Mouse (Mus musculus) limb, embryonic 14.5 days (tissue): ENCODE data around the gene Rbfox3. TPM values are rescaled to one million over a fixed set of nuclear protein-coding genes. Genes with fewer than 3 reads are reported as not detected.

Experiments
- ATAC-seq: fragments of 200-750 bp; cut with Nextera tagmentation; 2 replicates; pipeline ENCODE4 v1.8.0; 2017; ENCODE audit warnings: low read depth, moderate number of reproducible peaks, moderate TSS enrichment; ENCODE audit not compliant: low FRiP score
- DNase-seq: peaks from one replicate; pipeline ENCODE4 v3.0.0-alpha.2; 2015; ENCODE audit warnings: low spot score
- H3K27ac ChIP-seq: fragments of 300-500 bp; sonication (generic); replicated peaks from 2 replicates; pipeline ENCODE4 v1.5.1; 2014; ENCODE audit warnings: low read depth, mild to moderate bottlenecking, low read length, moderate library complexity, mixed read lengths
- H3K27me3 ChIP-seq: fragments of 300-500 bp; sonication (generic); 2 replicates; pipeline ENCODE4 v1.6.1; 2014; ENCODE audit warnings: low read length, mixed read lengths; ENCODE audit not compliant: control insufficient read depth, insufficient read depth
- H3K36me3 ChIP-seq: fragments of 300-500 bp; sonication (generic); 2 replicates; pipeline ENCODE4 v1.6.1; 2014; ENCODE audit warnings: mild to moderate bottlenecking, low read length, moderate library complexity, mixed read lengths; ENCODE audit not compliant: control insufficient read depth, insufficient read depth
- H3K4me1 ChIP-seq: fragments of 300-500 bp; sonication (generic); 2 replicates; pipeline ENCODE4 v1.6.1; 2014; ENCODE audit warnings: antibody characterized with exemption, low read length, mixed read lengths; ENCODE audit not compliant: control insufficient read depth, insufficient read depth
- H3K4me2 ChIP-seq: fragments of 300-500 bp; sonication (generic); replicated peaks from 2 replicates; pipeline ENCODE4 v1.6.1; 2014; ENCODE audit warnings: low read depth, mild to moderate bottlenecking, low read length, moderate library complexity; ENCODE audit not compliant: severe bottlenecking
- H3K4me3 ChIP-seq: fragments of 300-500 bp; sonication (generic); replicated peaks from 2 replicates; pipeline ENCODE4 v1.5.1; 2014; ENCODE audit warnings: low read length
- H3K9ac ChIP-seq: fragments of 300-500 bp; sonication (generic); 2 replicates; pipeline ENCODE4 v1.6.1; 2014; ENCODE audit warnings: mild to moderate bottlenecking, low read depth, low read length, moderate library complexity; ENCODE audit not compliant: severe bottlenecking
- H3K9me3 ChIP-seq: fragments of 300-500 bp; sonication (generic); 2 replicates; pipeline ENCODE4 v1.6.1; 2016; ENCODE audit warnings: low read length; ENCODE audit not compliant: control insufficient read depth
- POLR2A ChIP-seq: fragments of 200-500 bp; IDR thresholded peaks from 2 replicates; pipeline ENCODE4 v1.8.0; 2012; ENCODE audit warnings: inconsistent platforms, mild to moderate bottlenecking, moderate library complexity, borderline replicate concordance; ENCODE audit not compliant: insufficient read depth, insufficient read length; ENCODE audit errors: extremely low read depth
- WGBS: fragments of 180-500 bp; shearing (Covaris S2); extraction: QIAGEN DNeasy Blood & Tissue Kit; methylation state at CpG from one replicate; pipeline ENCODE4 v1.1.7; 2014; 5-methylcytosine and 5-hydroxymethylcytosine counted together
- polyA plus RNA-seq, 2 experiments: library from polyadenylated mRNA; depleted of rRNA in 1 of 2; stranded (reverse) in 1 of 2; unstranded in 1 of 2; fragments of >200 nt; fragmentation: Nextera tagmentation in 1 of 2; extraction: Ambion mirVana in 1 of 2; gene quantifications; 2 replicates each; pipeline versions ENCODE4 v1.2.1 to v1.2.3; 2012 to 2014

Gene Rbfox3
- polyA plus RNA-seq, 2 experiments = 0.43 to 0.44 TPM

DNA sequence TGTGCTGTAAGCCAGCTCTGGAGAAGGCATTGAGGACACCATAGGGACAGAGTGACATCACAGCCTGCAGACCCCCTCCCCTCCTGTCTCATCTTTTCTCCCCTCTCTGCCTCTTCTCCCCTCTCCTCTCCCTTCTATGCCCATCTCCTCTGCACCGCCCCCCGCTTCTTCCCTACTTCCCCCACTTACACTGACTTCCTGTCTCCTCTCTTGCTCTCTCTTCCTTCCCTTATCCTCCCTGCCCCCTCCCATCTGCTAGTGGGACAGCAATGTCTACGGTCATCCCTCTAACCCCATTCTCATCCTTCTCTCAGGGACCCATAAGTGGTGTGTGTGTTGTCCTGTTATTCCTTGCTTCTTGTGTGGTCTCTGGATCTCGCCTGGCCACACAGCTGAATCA is 451.9 kb downstream of the Rbfox3 start:
- H3K27ac ChIP-seq = no peak overlapping the region
- ATAC-seq = no peak

DNA sequence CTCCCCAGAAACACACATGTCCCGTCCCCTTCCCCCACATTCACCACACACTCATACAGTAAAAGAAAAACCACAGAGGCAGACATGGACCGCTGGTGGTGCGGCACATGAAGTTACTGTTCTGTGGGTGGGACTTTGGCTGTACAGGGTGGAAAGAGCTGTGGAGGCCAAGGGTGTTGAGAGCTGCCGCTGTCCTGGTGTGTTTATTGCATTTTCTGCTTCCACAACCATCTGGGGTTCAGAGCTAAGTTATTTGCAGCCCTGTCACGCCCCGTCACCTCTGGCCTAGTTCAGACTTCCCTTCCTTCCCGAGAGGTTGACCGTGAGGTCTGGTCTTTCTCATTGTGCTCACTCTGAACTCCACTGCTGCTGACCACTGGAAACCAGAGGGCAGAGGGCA is 452.3 kb downstream of the Rbfox3 start:
- no peak overlapping the region for H3K27ac ChIP-seq
- no peak overlapping the region for H3K9ac ChIP-seq
- TF ChIP-seq POLR2A = no peak
- no peaks in the 10 kb centered on the region for H3K9me3 ChIP-seq
- WGBS = 25% methylated on average over 8 of the region's 8 CpGs
- no peak overlapping the region for H3K4me3 ChIP-seq
- H3K36me3 ChIP-seq = no peaks in the 10 kb centered on the region
- ATAC-seq (peak; percentile 60; the same call in 1 of the 2 replicates), DNase-seq (no peak)
- no peaks in the 10 kb centered on the region for H3K27me3 ChIP-seq
- H3K4me2 ChIP-seq = no peak overlapping the region
- no peaks in the 10 kb centered on the region for H3K4me1 ChIP-seq

More for the DNA sequence above, 451.9 kb downstream of the Rbfox3 start:
- no peaks in the 10 kb centered on the region for H3K36me3 ChIP-seq
- no peaks in the 10 kb centered on the region; the same call in 1 of the 2 replicates for H3K4me1 ChIP-seq
- H3K4me2 ChIP-seq = no peak overlapping the region
- no peak for DNase-seq
- H3K4me3 ChIP-seq = no peak overlapping the region
- 70% methylated on average over 4 of the region's 4 CpGs for WGBS
- no peaks in the 10 kb centered on the region for H3K9me3 ChIP-seq
- H3K9ac ChIP-seq = no peak overlapping the region
- TF ChIP-seq POLR2A = no peak
- H3K27me3 ChIP-seq = no peaks in the 10 kb centered on the region

DNA sequence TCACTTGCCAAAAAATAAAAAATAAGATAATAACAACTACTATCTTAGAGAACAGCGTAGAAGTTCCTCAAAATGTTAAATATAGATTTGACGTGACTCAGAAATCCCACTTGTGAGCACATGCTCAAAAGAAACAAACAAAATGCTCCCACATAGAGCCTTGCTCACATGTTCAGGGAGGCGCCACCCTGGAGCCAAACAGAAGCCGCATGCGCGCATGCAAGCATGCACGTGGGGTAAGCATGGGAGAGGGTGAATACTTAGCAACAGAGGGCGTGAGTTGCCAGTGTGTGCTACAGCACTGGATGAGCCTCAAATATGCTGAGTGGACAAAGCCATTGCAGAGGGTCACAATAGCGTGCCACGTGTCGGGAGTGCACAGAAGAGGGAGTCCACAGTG is 454.5 kb downstream of the Rbfox3 start:
- H3K27ac ChIP-seq = no peak overlapping the region
- WGBS = 79% methylated on average over 11 of the region's 11 CpGs
- no peak overlapping the region for H3K9ac ChIP-seq
- DNase-seq (no peak), ATAC-seq (no peak)
- no peaks in the 10 kb centered on the region for H3K27me3 ChIP-seq
- no peaks in the 10 kb centered on the region for H3K36me3 ChIP-seq
- no peaks in the 10 kb centered on the region for H3K4me1 ChIP-seq
- TF ChIP-seq POLR2A = no peak
- H3K4me2 ChIP-seq = no peak overlapping the region
- H3K9me3 ChIP-seq = no peaks in the 10 kb centered on the region
- H3K4me3 ChIP-seq = no peak overlapping the region

DNA sequence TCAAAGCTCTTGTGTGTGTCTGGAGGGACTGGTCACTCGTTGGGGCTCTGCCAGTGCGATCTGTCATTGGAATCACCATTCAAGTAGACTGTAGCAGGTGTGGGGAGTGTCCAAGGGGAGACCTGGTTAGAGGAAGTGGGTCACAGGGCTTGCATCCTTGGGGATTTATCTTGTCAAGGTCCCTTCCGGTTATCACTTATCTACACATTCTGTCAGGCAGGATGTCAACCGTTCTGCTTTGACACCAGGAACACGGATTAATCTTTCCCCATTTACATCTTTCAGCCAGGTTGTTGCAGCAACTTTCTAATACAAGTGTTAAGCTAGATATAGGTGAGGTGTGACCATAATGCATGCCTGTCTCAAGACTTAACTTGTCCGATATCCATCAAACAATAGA is 455.6 kb downstream of the Rbfox3 start:
- H3K4me1 ChIP-seq = no peaks in the 10 kb centered on the region

DNA sequence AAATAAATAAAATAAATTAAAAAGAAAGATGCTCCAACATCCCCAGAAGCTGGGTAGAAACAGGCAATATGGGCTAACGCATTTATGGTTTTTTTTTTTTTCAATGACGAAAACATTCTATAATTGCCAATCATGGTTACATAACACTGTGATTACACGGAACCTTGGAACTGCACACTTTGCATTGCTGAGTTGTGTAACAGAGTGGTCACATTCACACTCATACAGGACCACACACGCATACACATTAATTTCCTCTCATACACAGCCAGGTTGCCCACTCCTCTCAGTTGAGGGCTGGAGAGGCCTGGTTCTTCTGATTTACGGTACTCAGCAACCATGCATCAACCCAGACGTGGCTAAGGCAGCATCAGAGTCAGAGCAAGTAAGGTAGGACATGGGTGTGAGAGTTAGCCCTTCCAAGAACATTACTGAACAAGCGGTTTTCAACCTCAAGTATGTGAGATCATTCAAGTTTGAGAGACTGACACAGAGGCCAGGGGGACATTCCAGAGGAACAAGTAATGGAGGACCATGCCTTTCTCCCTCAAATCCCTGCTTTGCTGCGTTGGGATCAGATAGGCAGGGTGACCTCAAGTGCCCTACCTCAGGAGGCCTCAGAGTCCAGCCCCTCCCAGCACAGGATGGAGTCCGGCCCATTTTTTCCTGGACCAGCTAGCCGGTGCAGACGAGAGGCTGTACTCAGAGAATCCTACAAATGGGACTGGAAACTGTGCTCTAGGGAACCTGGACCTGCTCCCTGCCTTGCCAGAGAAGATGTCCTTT is 457.3 kb downstream of the Rbfox3 start:
- DNase-seq (no peak), ATAC-seq (no peak)

More for the DNA sequence above, 455.6 kb downstream of the Rbfox3 start:
- TF ChIP-seq POLR2A = no peak
- no peak overlapping the region for H3K27ac ChIP-seq
- ATAC-seq (no peak), DNase-seq (no peak)
- H3K4me2 ChIP-seq = no peak overlapping the region
- WGBS = 82% methylated on average over 6 of the region's 6 CpGs
- H3K9me3 ChIP-seq = no peaks in the 10 kb centered on the region
- no peaks in the 10 kb centered on the region for H3K27me3 ChIP-seq
- H3K4me3 ChIP-seq = no peak overlapping the region
- H3K36me3 ChIP-seq = no peaks in the 10 kb centered on the region
- H3K9ac ChIP-seq = no peak overlapping the region

More for the DNA sequence above, 457.3 kb downstream of the Rbfox3 start:
- H3K27ac ChIP-seq = no peak overlapping the region
- no peaks in the 10 kb centered on the region for H3K36me3 ChIP-seq
- no peak overlapping the region for H3K9ac ChIP-seq
- TF ChIP-seq POLR2A = no peak
- H3K9me3 ChIP-seq = no peaks in the 10 kb centered on the region
- 70% methylated on average over 11 of the region's 11 CpGs for WGBS
- no peaks in the 10 kb centered on the region for H3K27me3 ChIP-seq
- no peak overlapping the region for H3K4me3 ChIP-seq
- H3K4me1 ChIP-seq = no peaks in the 10 kb centered on the region
- H3K4me2 ChIP-seq = no peak overlapping the region
